Mouse (Mus musculus): ENCODE data around the gene Dusp8. TPM values are rescaled to one million over a fixed set of nuclear protein-coding genes. Genes with fewer than 3 reads are reported as not detected.

Dusp8 gene
- polyA plus RNA-seq, 1 experiment from 2014 or later = 45.8 TPM

DNA sequence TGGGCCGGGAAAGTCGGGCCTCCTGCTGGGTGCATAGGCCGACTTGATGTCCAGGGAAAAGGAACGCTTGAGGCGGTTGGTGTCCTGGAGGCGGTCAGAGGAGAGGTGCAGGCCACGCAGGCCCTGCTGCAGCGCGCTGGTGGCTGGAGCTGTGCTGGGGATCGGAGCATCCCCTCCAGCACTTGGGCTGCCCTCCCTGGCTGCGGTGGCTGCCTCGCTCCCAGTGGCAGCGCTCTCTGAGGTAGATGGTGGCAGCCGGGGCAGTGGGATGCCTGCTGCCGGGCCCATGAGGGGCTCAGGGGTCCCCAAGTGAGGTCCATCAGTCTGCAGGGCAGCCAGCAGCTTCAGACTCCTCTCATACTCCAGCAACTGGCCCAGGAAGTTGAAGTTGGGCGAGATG, 13.0 kb downstream of the Dusp8 start:
- 33% methylated on average over 16 of the region's 16 CpGs for WGBS
- Histone ChIP-seq H3K9ac (no peak overlapping the region), H3K4me3 (replicated peaks) (peak overlapping the region; percentile 16; the same call in 1 of the 2 replicates), H3K27me3 (peaks cover 52% of the 10 kb centered on the region), H3K27ac (no peak overlapping the region), H3K36me3 (replicated peaks) (peaks cover 80% of the 10 kb centered on the region), H3K4me2 (peak overlapping the region; percentile 21), H3K9me3 (no peaks in the 10 kb centered on the region), H3K4me1 (peaks cover 17% of the 10 kb centered on the region)
- ATAC-seq (ENCODE audit: low FRiP score) = no peak

DNA sequence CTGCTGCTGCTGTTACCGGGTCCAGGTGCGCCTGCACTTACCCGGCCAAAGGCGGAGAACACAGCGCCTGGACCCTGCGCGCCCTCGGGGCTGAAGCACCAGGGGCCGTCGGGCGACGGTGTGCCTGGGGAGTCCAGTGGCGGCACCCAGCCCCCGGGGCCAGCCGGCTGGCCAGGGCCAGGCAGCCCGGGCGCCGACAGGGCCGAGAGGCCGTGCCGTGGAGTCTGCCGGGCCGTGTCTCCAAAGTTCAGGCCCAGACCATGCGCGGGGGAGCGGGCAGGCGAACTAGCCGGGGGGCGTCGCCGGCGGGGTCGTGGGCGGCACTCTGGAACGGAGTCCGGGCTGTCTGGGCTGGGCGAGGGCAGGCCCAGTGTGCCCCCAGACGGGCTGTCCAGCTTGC, 13.5 kb downstream of the Dusp8 start:
- H3K4me1 ChIP-seq = peaks cover 17% of the 10 kb centered on the region
- H3K27ac ChIP-seq = no peak overlapping the region
- 14% methylated on average over 38 of the region's 38 CpGs for WGBS
- H3K36me3 ChIP-seq (replicated peaks) = peaks cover 75% of the 10 kb centered on the region
- peak overlapping the region; percentile 21 for H3K4me2 ChIP-seq
- peaks cover 52% of the 10 kb centered on the region for H3K27me3 ChIP-seq
- ATAC-seq (ENCODE audit: low FRiP score) = no peak
- no peaks in the 10 kb centered on the region for H3K9me3 ChIP-seq
- peak overlapping the region; percentile 38; the same call in 1 of the 2 replicates for H3K9ac ChIP-seq
- peak overlapping the region; percentile 16; the same call in 1 of the 2 replicates for H3K4me3 ChIP-seq (replicated peaks)

- peak overlapping the region; percentile 16; the same call in 1 of the 2 replicates for H3K4me3 ChIP-seq (replicated peaks)
- peaks cover 52% of the 10 kb centered on the region for H3K27me3 ChIP-seq
- no peaks in the 10 kb centered on the region for H3K9me3 ChIP-seq
- peak overlapping the region; percentile 38; the same call in 1 of the 2 replicates for H3K9ac ChIP-seq
- H3K4me2 ChIP-seq = peak overlapping the region; percentile 21; the same call in 1 of the 2 replicates
- no peak overlapping the region for H3K27ac ChIP-seq
- peaks cover 17% of the 10 kb centered on the region for H3K4me1 ChIP-seq
- ATAC-seq (ENCODE audit: low FRiP score) = no peak
- peaks cover 71% of the 10 kb centered on the region for H3K36me3 ChIP-seq (replicated peaks)
- WGBS = 32% methylated on average over 16 of the region's 17 CpGs
Measured at GRCm38 (mm10) chr7:142081736-142082135, 13.9 kb downstream of the Dusp8 start.

GRCm38 (mm10) chr7:142080876-142081275, 14.8 kb downstream of the Dusp8 start:
- Histone ChIP-seq H3K27me3 (peaks cover 52% of the 10 kb centered on the region), H3K9me3 (no peaks in the 10 kb centered on the region), H3K4me3 (replicated peaks) (no peak overlapping the region), H3K27ac (no peak overlapping the region), H3K4me2 (no peak overlapping the region), H3K4me1 (peaks cover 17% of the 10 kb centered on the region), H3K9ac (no peak overlapping the region), H3K36me3 (replicated peaks) (peaks cover 62% of the 10 kb centered on the region)
- 48% methylated on average over 2 of the region's 2 CpGs for WGBS
- ATAC-seq (ENCODE audit: low FRiP score) = no peak

- peaks cover 13% of the 10 kb centered on the region for H3K4me1 ChIP-seq
- peaks cover 47% of the 10 kb centered on the region for H3K36me3 ChIP-seq (replicated peaks)
- no peak for ATAC-seq (ENCODE audit: low FRiP score)
- WGBS = 63% methylated on average over 5 of the region's 5 CpGs
- H3K9ac ChIP-seq = no peak overlapping the region
- H3K27ac ChIP-seq = no peak overlapping the region
- H3K9me3 ChIP-seq = 0 out of 2 replicates have a peak, but pooled peaks cover 4% of the 10 kb centered on the region
- no peak overlapping the region for H3K4me2 ChIP-seq
- no peak overlapping the region for H3K4me3 ChIP-seq (replicated peaks)
- H3K27me3 ChIP-seq = peaks cover 44% of the 10 kb centered on the region
Measured at GRCm38 (mm10) chr7:142079365-142079764, 16.3 kb downstream of the Dusp8 start.

- Histone ChIP-seq H3K27me3 (peaks cover 22% of the 10 kb centered on the region), H3K4me3 (replicated peaks) (no peak overlapping the region), H3K9ac (no peak overlapping the region), H3K4me1 (peaks cover 2% of the 10 kb centered on the region), H3K36me3 (replicated peaks) (peaks cover 25% of the 10 kb centered on the region), H3K4me2 (no peak overlapping the region), H3K9me3 (0 out of 2 replicates have a peak, but pooled peaks cover 4% of the 10 kb centered on the region), H3K27ac (no peak overlapping the region)
- no peak for ATAC-seq (ENCODE audit: low FRiP score)
- WGBS = 77% methylated on average over 3 of the region's 3 CpGs
Measured at GRCm38 (mm10) chr7:142077138-142077537, 18.5 kb downstream of the Dusp8 start.

GRCm38 (mm10) chr7:142074146-142074886, 21.3 kb downstream of the Dusp8 start:
- H3K27me3 ChIP-seq = 0 out of 2 replicates have a peak, but pooled peaks cover 6% of the 10 kb centered on the region
- H3K4me3 ChIP-seq (replicated peaks) = no peak overlapping the region
- H3K9me3 ChIP-seq = 0 out of 2 replicates have a peak, but pooled peaks cover 4% of the 10 kb centered on the region
- peaks cover 3% of the 10 kb centered on the region; the same call in 1 of the 2 replicates for H3K36me3 ChIP-seq (replicated peaks)
- H3K4me1 ChIP-seq = peaks cover 4% of the 10 kb centered on the region; the same call in 1 of the 2 replicates
- H3K9ac ChIP-seq = no peak overlapping the region
- WGBS = 74% methylated on average over 8 of the region's 8 CpGs
- no peak overlapping the region for H3K27ac ChIP-seq
- no peak for ATAC-seq (ENCODE audit: low FRiP score)
- no peak overlapping the region for H3K4me2 ChIP-seq

- H3K9me3 ChIP-seq = 0 out of 2 replicates have a peak, but pooled peaks cover 4% of the 10 kb centered on the region
- no peak overlapping the region for H3K9ac ChIP-seq
- ATAC-seq (ENCODE audit: low FRiP score) = no peak
- no peak overlapping the region for H3K4me3 ChIP-seq (replicated peaks)
- H3K27ac ChIP-seq = no peak overlapping the region
- no peak overlapping the region for H3K4me2 ChIP-seq
- peaks cover 4% of the 10 kb centered on the region; the same call in 1 of the 2 replicates for H3K4me1 ChIP-seq
- 0 out of 2 replicates have a peak, but pooled peaks cover 6% of the 10 kb centered on the region for H3K27me3 ChIP-seq
- H3K36me3 ChIP-seq (replicated peaks) = no peaks in the 10 kb centered on the region
Measured at GRCm38 (mm10) chr7:142071717-142072116, 23.9 kb downstream of the Dusp8 start.

DNA sequence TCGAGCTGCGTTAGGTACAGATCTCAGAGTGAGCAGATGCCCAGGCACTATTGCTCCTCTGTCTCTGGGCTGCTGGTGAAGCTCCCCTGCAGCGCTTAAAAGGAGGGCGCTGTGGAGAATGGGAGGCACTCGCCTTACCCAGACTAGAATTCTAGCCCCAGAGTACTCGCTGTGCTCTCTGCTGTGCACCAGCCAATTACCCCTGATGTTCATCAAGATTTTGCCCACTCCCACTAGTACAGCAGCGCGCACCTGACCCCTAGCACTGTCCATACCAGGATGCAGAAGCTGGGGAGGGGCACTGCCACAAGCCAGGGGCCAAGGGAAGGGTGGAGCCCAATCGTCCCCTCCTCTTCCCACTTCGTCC, 24.4 kb downstream of the Dusp8 start:
- Histone ChIP-seq H3K4me2 (peak overlapping the region; percentile 45), H3K4me3 (replicated peaks) (0 out of 2 replicates have a peak overlapping the region, but pooled peaks have one; percentile 11), H3K4me1 (peaks cover 4% of the 10 kb centered on the region; the same call in 1 of the 2 replicates), H3K27me3 (0 out of 2 replicates have a peak, but pooled peaks cover 6% of the 10 kb centered on the region), H3K9me3 (0 out of 2 replicates have a peak, but pooled peaks cover 4% of the 10 kb centered on the region), H3K9ac (no peak overlapping the region; the same call in 1 of the 2 replicates), H3K36me3 (replicated peaks) (no peaks in the 10 kb centered on the region), H3K27ac (no peak overlapping the region)
- WGBS = 6% methylated on average over 10 of the region's 10 CpGs
- ATAC-seq (ENCODE audit: low FRiP score) = peak; percentile 51

GRCm38 (mm10) chr7:142070458-142071211, 25.0 kb downstream of the Dusp8 start:
- Histone ChIP-seq H3K36me3 (replicated peaks) (no peaks in the 10 kb centered on the region), H3K4me2 (peak overlapping the region; percentile 45), H3K9ac (no peak overlapping the region; the same call in 1 of the 2 replicates), H3K9me3 (0 out of 2 replicates have a peak, but pooled peaks cover 4% of the 10 kb centered on the region), H3K4me3 (replicated peaks) (0 out of 2 replicates have a peak overlapping the region, but pooled peaks have one; percentile 11), H3K27ac (no peak overlapping the region), H3K27me3 (0 out of 2 replicates have a peak, but pooled peaks cover 4% of the 10 kb centered on the region), H3K4me1 (peaks cover 4% of the 10 kb centered on the region; the same call in 1 of the 2 replicates)
- WGBS = 16% methylated on average over 13 of the region's 13 CpGs
- ATAC-seq (ENCODE audit: low FRiP score) = peak; percentile 82

- no peak overlapping the region for H3K4me2 ChIP-seq
- no peaks in the 10 kb centered on the region for H3K9me3 ChIP-seq
- ATAC-seq (ENCODE audit: low FRiP score) = no peak
- no peaks in the 10 kb centered on the region for H3K36me3 ChIP-seq (replicated peaks)
- peaks cover 4% of the 10 kb centered on the region; the same call in 1 of the 2 replicates for H3K4me1 ChIP-seq
- no peak overlapping the region for H3K4me3 ChIP-seq (replicated peaks)
- H3K27me3 ChIP-seq = peaks cover 6% of the 10 kb centered on the region; the same call in 1 of the 2 replicates
- 63% methylated on average over 4 of the region's 4 CpGs for WGBS
- no peak overlapping the region for H3K27ac ChIP-seq
- H3K9ac ChIP-seq = no peak overlapping the region
Measured at GRCm38 (mm10) chr7:142068429-142068828, 27.2 kb downstream of the Dusp8 start.

Measured in forebrain, embryonic 12.5 days (tissue).